Mouse (Mus musculus) spleen, postnatal 14 days (tissue): ENCODE measurements around the gene Kidins220.

Source experiments
- DNase-seq, 2 experiments: peaks; one replicate each; pipeline ENCODE4 v3.0.0; 2021 to 2022; ENCODE audit warnings: low spot score in 2 of 2

Gene Kidins220

DNA sequence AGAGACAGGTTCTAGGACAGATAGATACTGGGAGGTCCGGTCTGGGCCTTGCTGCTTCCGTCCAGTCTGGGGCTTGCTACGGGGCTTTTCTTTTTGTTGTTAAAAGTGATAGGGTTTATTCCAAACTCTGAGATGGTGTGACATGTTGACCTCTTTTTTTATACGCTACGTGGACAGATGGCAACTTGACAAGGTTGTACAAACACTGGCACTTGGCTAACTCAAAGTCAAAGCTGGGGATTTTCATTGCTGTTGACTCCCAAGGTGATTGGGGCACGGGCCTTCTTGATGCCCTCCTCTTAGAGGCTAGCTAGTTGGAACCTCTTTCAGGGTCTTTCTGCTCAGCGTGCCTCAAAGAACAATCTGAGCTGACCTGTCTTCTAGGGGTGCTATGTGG, 136.0 kb downstream of the Kidins220 start:
- DNase-seq = no peak
